Mouse (Mus musculus) myocyte (in vitro differentiated cells): ENCODE results near the gene Serinc2. TPM values are rescaled to one million over a fixed set of nuclear protein-coding genes. Genes with fewer than 3 reads are reported as not detected.

ENCODE experiments used
- H3K27me3 ChIP-seq: one replicate; pipeline ENCODE4 v1.6.1; 2011; ENCODE audit not compliant: control insufficient read depth, insufficient read depth, insufficient read length
- H3K36me3 ChIP-seq: one replicate; pipeline ENCODE4 v1.6.1; 2011; ENCODE audit not compliant: control insufficient read depth, insufficient read depth
- H3K4me2 ChIP-seq: one replicate; pipeline ENCODE4 v1.6.1; 2011; ENCODE audit warnings: low read depth, control low read depth
- H3K4me3 ChIP-seq: one replicate; pipeline ENCODE4 v1.5.1; 2011; ENCODE audit warnings: mild to moderate bottlenecking, control low read depth, moderate library complexity
- H3K79me2 ChIP-seq: one replicate; pipeline ENCODE4 v1.6.1; 2011; ENCODE audit not compliant: control insufficient read depth, insufficient read depth
- H3ac ChIP-seq: one replicate; pipeline ENCODE4 v1.6.1; 2011; ENCODE audit not compliant: control insufficient read depth, insufficient read length
- CEBPB ChIP-seq: IDR thresholded peaks from 2 replicates; pipeline ENCODE4 v1.6.1; 2011; ENCODE audit warnings: mild to moderate bottlenecking, moderate library complexity; ENCODE audit not compliant: poor library complexity, insufficient read depth, severe bottlenecking
- E2F4 ChIP-seq: IDR thresholded peaks from one replicate; pipeline ENCODE4 v1.6.1; 2011; ENCODE audit warnings: mild to moderate bottlenecking, control low read depth, moderate library complexity; ENCODE audit not compliant: insufficient read depth
- MAX ChIP-seq: IDR thresholded peaks from one replicate; pipeline ENCODE4 v1.6.1; 2011; ENCODE audit warnings: low read depth, mild to moderate bottlenecking, control low read depth
- MYOD1 ChIP-seq, 3 experiments: IDR thresholded peaks; one replicate each; pipeline ENCODE4 v1.6.1; 2011; ENCODE audit warnings: control low read depth in 2 of 3, low read depth in 2 of 3, mild to moderate bottlenecking in 2 of 3, moderate library complexity in 1 of 3; ENCODE audit not compliant: insufficient read length in 2 of 3, control insufficient read depth in 1 of 3
- MYOG ChIP-seq, 3 experiments: IDR thresholded peaks; one replicate each; pipeline ENCODE4 v1.6.1; 2011; ENCODE audit warnings: control low read depth in 2 of 3, low read depth in 2 of 3, mild to moderate bottlenecking in 2 of 3; ENCODE audit not compliant: insufficient read length in 2 of 3, control insufficient read depth in 1 of 3, insufficient read depth in 1 of 3
- POLR2A ChIP-seq: IDR thresholded peaks from one replicate; pipeline ENCODE4 v1.6.1; 2011; ENCODE audit warnings: low read depth, mild to moderate bottlenecking, control low read depth, moderate library complexity; ENCODE audit not compliant: insufficient read length
- POLR2AphosphoS2 ChIP-seq: IDR thresholded peaks from one replicate; pipeline ENCODE4 v1.6.1; 2011; ENCODE audit warnings: low read depth, control low read depth; ENCODE audit not compliant: insufficient read length
- REST ChIP-seq: IDR thresholded peaks from one replicate; pipeline ENCODE4 v1.6.1; 2011; ENCODE audit warnings: mild to moderate bottlenecking, control low read depth, moderate library complexity; ENCODE audit not compliant: insufficient read depth, insufficient read length
- SRF ChIP-seq: IDR thresholded peaks from one replicate; pipeline ENCODE4 v1.6.1; 2011; ENCODE audit warnings: low read depth; ENCODE audit not compliant: control insufficient read depth, insufficient read length
- TCF12 ChIP-seq: IDR thresholded peaks from one replicate; pipeline ENCODE4 v1.6.1; 2011; ENCODE audit warnings: mild to moderate bottlenecking, control low read depth; ENCODE audit not compliant: poor library complexity, insufficient read depth, severe bottlenecking
- TCF3 ChIP-seq: IDR thresholded peaks from one replicate; pipeline ENCODE4 v1.6.1; 2011; ENCODE audit warnings: low read depth, control low read depth; ENCODE audit not compliant: insufficient read length
- USF1 ChIP-seq: IDR thresholded peaks from one replicate; pipeline ENCODE4 v1.6.1; 2011; ENCODE audit warnings: low read depth, mild to moderate bottlenecking, control low read depth, moderate library complexity
- polyA plus RNA-seq: library from polyadenylated mRNA; unstranded; fragments of >200 nt; fragmentation: generic; extraction: Trizol; gene quantifications from one replicate; pipeline ENCODE4 v1.2.1, GENCODE M21; 2012; ENCODE audit warnings: missing spikeins

Serinc2 gene
- 120 TPM for polyA plus RNA-seq

DNA sequence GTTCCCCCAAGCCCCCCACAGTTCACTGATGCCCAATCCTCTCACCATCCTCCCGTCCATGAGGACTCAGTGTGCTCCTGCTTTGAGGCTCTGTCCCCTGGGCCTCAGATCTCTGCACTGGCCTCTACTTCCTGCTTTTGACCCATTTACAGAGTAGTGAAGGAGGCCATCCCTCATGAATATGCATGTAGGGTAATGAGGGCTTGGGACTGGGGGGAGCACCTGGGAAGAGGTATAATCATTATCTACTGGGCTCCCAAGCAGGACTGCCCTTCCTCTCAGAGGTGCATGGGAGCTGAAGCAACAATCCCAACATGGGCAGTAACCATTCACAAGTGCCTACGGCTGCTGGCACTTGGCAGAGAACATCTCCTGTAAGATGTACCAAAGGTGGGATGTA is at the start of gene Serinc2:
Gene Serinc2 (minus strand): TSS at position 101 of the 400 bp plus-strand sequence.
- no peaks in the 10 kb centered on the region for H3K79me2 ChIP-seq
- no peak within 1 kb of the TSS for H3K4me3 ChIP-seq
- no peaks in the 10 kb centered on the region for H3K27me3 ChIP-seq
- H3K4me2 ChIP-seq, result no peak within 1 kb of the TSS
- no peak within 1 kb of the TSS for H3ac ChIP-seq
- TF ChIP-seq TCF12, result no peak
- no peak for TF ChIP-seq MYOG (IDR thresholded peaks at IDR 0.05; ENCODE audit: control insufficient read depth in 1 of 3, insufficient read depth in 1 of 3, insufficient read length in 2 of 3, low read depth in 2 of 3)
- TF ChIP-seq USF1, result no peak
- TF ChIP-seq CEBPB, result no peak
- no peaks in the 10 kb centered on the region for H3K36me3 ChIP-seq

- no peak for TF ChIP-seq MYOD1 (IDR thresholded peaks at IDR 0.05; ENCODE audit: control insufficient read depth in 1 of 3, insufficient read length in 2 of 3, low read depth in 2 of 3)
- no peak for TF ChIP-seq POLR2AphosphoS2
- TF ChIP-seq MAX, result no peak
- no peak for TF ChIP-seq MYOG (IDR thresholded peaks at IDR 0.05; ENCODE audit: control insufficient read depth in 1 of 3, insufficient read depth in 1 of 3, insufficient read length in 2 of 3, low read depth in 2 of 3)
- TF ChIP-seq POLR2A, result no peak
- TF ChIP-seq TCF3, result no peak
- TF ChIP-seq USF1, result no peak
- TF ChIP-seq SRF, result no peak
- TF ChIP-seq REST, result no peak
- no peak for TF ChIP-seq CEBPB
- no peak for TF ChIP-seq TCF12
- no peak for TF ChIP-seq E2F4
- Histone ChIP-seq H3K79me2 (no peaks in the 10 kb centered on the region), H3K27me3 (no peaks in the 10 kb centered on the region), H3ac (no peak overlapping the region), H3K4me2 (no peak overlapping the region), H3K36me3 (peaks cover 10% of the 10 kb centered on the region), H3K4me3 (no peak overlapping the region)
Measured at GRCm38 (mm10) chr4:130327366-130327765, 48.4 kb upstream of the Serinc2 start.

DNA sequence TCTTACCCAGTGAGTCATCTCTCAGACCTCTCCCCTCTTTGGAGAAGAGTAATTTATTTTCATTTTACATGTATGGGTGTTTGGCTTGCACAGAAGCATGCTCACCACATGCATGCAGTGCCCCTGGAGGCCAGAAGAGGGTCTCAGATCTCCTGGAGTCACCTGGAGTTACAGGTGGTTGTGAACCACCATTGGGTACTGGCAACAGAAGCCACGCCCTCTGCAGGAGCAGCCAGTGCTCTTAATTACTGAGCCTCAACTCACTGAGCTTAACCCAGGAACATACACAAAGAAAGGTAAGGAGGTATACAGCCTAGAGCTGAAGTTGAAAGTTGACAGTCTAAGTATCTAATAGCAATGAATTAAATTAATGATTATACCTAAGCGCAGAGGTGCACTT is 46.4 kb upstream of the Serinc2 start:
- H3K4me2 ChIP-seq, result no peak overlapping the region
- no peaks in the 10 kb centered on the region for H3K27me3 ChIP-seq
- H3K36me3 ChIP-seq, result peaks cover 3% of the 10 kb centered on the region

GRCm38 (mm10) chr4:130323607-130324006 is 44.6 kb upstream of the Serinc2 start:
- no peak for TF ChIP-seq POLR2A
- Histone ChIP-seq H3K36me3 (no peaks in the 10 kb centered on the region), H3ac (no peak overlapping the region), H3K4me2 (no peak overlapping the region), H3K4me3 (no peak overlapping the region), H3K27me3 (no peaks in the 10 kb centered on the region), H3K79me2 (no peaks in the 10 kb centered on the region)

More for the DNA sequence above, 46.4 kb upstream of the Serinc2 start:
- Histone ChIP-seq H3K79me2 (no peaks in the 10 kb centered on the region), H3ac (no peak overlapping the region), H3K4me3 (no peak overlapping the region)
- no peak for TF ChIP-seq MYOG (IDR thresholded peaks at IDR 0.05; ENCODE audit: control insufficient read depth in 1 of 3, insufficient read depth in 1 of 3, insufficient read length in 2 of 3, low read depth in 2 of 3)
- TF ChIP-seq POLR2AphosphoS2, result no peak
- no peak for TF ChIP-seq USF1
- TF ChIP-seq SRF, result no peak
- TF ChIP-seq TCF12, result no peak
- TF ChIP-seq TCF3, result no peak
- TF ChIP-seq CEBPB, result no peak
- TF ChIP-seq REST, result no peak
- TF ChIP-seq MYOD1 (IDR thresholded peaks at IDR 0.05; ENCODE audit: control insufficient read depth in 1 of 3, insufficient read length in 2 of 3, low read depth in 2 of 3), result no peak

GRCm38 (mm10) chr4:130323165-130323564 is 44.2 kb upstream of the Serinc2 start:
- no peak overlapping the region for H3K4me3 ChIP-seq
- H3K4me2 ChIP-seq, result no peak overlapping the region
- TF ChIP-seq USF1 (no peak), POLR2AphosphoS2 (no peak), TCF3 (no peak), SRF (no peak), E2F4 (no peak), POLR2A (no peak)
- H3ac ChIP-seq, result no peak overlapping the region
- no peaks in the 10 kb centered on the region for H3K27me3 ChIP-seq
- H3K79me2 ChIP-seq, result no peaks in the 10 kb centered on the region
- no peaks in the 10 kb centered on the region for H3K36me3 ChIP-seq

- H3ac ChIP-seq, result no peak overlapping the region
- H3K36me3 ChIP-seq, result no peaks in the 10 kb centered on the region
- TF ChIP-seq USF1, result no peak
- no peak for TF ChIP-seq MYOD1 (IDR thresholded peaks at IDR 0.05; ENCODE audit: control insufficient read depth in 1 of 3, insufficient read length in 2 of 3, low read depth in 2 of 3)
- no peak for TF ChIP-seq MYOG (IDR thresholded peaks at IDR 0.05; ENCODE audit: control insufficient read depth in 1 of 3, insufficient read depth in 1 of 3, insufficient read length in 2 of 3, low read depth in 2 of 3)
- TF ChIP-seq SRF, result no peak
- TF ChIP-seq MAX, result no peak
- TF ChIP-seq TCF3, result no peak
- TF ChIP-seq POLR2AphosphoS2, result no peak
- no peak for TF ChIP-seq POLR2A
- no peak for TF ChIP-seq E2F4
- TF ChIP-seq REST, result no peak
- no peaks in the 10 kb centered on the region for H3K27me3 ChIP-seq
- H3K4me2 ChIP-seq, result no peak overlapping the region
- H3K4me3 ChIP-seq, result no peak overlapping the region
- H3K79me2 ChIP-seq, result no peaks in the 10 kb centered on the region
Measured at GRCm38 (mm10) chr4:130322567-130322966, 43.6 kb upstream of the Serinc2 start.
